Mouse (Mus musculus): ENCODE measurements around the gene Txn2.

GRCm38 (mm10) chr15:77931689-77932016, 2.8 kb upstream of the Txn2 start:
- TF ChIP-seq CTCF (IDR thresholded peaks at IDR 0.05) (no peak), POLR2A (IDR thresholded peaks at IDR 0.05; ENCODE audit: insufficient read depth, low read depth, low read length) (no peak), EP300 (IDR thresholded peaks at IDR 0.05; ENCODE audit: insufficient read depth, low read depth, low read length) (no peak)

Measured in heart, adult 2 months (tissue).